Mouse (Mus musculus) spleen, adult 2 months (tissue): Measurements from ENCODE around the gene Stk19.

Experiments
- CTCF ChIP-seq: fragments of 200-500 bp; IDR thresholded peaks from 2 replicates; pipeline ENCODE4 v1.5.1; 2011; ENCODE audit warnings: mild to moderate bottlenecking, inconsistent platforms; ENCODE audit not compliant: insufficient read depth, insufficient read length, insufficient replicate concordance; ENCODE audit errors: extremely low read depth
- POLR2A ChIP-seq: fragments of 200-500 bp; IDR thresholded peaks from 2 replicates; pipeline ENCODE4 v1.6.1; 2011; ENCODE audit warnings: low read depth, low read length, inconsistent platforms

GRCm38 (mm10) chr17:34885615-34886014, 48.9 kb upstream of the Stk19 start:
- no peak for TF ChIP-seq CTCF
- no peak for TF ChIP-seq POLR2A
